Mouse (Mus musculus) heart, adult 11 months (tissue): Measurements from ENCODE around the gene Iqsec1.

ENCODE experiments used
- DNase-seq: peaks from one replicate; pipeline ENCODE4 v3.0.0; 2022

Gene Iqsec1

GRCm38 (mm10) chr6:90988648-90989317, at the start of gene Iqsec1:
TSS of gene Iqsec1 (minus strand) at chr6:90988685.
- peak; percentile 98 for DNase-seq

- no peak for DNase-seq
These were observed 39.8 kb upstream of the Iqsec1 start for GRCm38 (mm10) chr6:91028256-91028655.

GRCm38 (mm10) chr6:91020810-91021209, 32.3 kb upstream of the Iqsec1 start:
- DNase-seq = no peak

- DNase-seq = no peak
These were observed 28.2 kb upstream of the Iqsec1 start for GRCm38 (mm10) chr6:91016600-91017230.

- DNase-seq = no peak
These were observed 25.9 kb upstream of the Iqsec1 start for GRCm38 (mm10) chr6:91014198-91014958.

GRCm38 (mm10) chr6:91012458-91012857, 24.0 kb upstream of the Iqsec1 start:
- no peak for DNase-seq

GRCm38 (mm10) chr6:91011568-91011967, 23.1 kb upstream of the Iqsec1 start:
- DNase-seq = no peak

- no peak for DNase-seq
These were observed 19.9 kb upstream of the Iqsec1 start for GRCm38 (mm10) chr6:91008284-91008830.

- no peak for DNase-seq
These were observed 18.7 kb upstream of the Iqsec1 start for GRCm38 (mm10) chr6:91007207-91007606.

GRCm38 (mm10) chr6:91004157-91004556, 15.7 kb upstream of the Iqsec1 start:
- DNase-seq = no peak

GRCm38 (mm10) chr6:91003310-91003995, 15.0 kb upstream of the Iqsec1 start:
- no peak for DNase-seq

- DNase-seq = no peak
These were observed 13.1 kb upstream of the Iqsec1 start for GRCm38 (mm10) chr6:91001566-91001965.

- peak; percentile 83 for DNase-seq
These were observed 12.5 kb upstream of the Iqsec1 start for GRCm38 (mm10) chr6:91000819-91001525.

GRCm38 (mm10) chr6:90999176-90999575, 10.7 kb upstream of the Iqsec1 start:
- no peak for DNase-seq

- no peak for DNase-seq
These were observed 8.5 kb upstream of the Iqsec1 start for GRCm38 (mm10) chr6:90997025-90997424.

GRCm38 (mm10) chr6:90996181-90996580, 7.7 kb upstream of the Iqsec1 start:
- DNase-seq = no peak

GRCm38 (mm10) chr6:90988299-90988625, 223 bp downstream of the Iqsec1 start:
- no peak for DNase-seq

GRCm38 (mm10) chr6:90987561-90988298, 755 bp downstream of the Iqsec1 start:
- no peak for DNase-seq

GRCm38 (mm10) chr6:90984101-90984500, 4.4 kb downstream of the Iqsec1 start:
- no peak for DNase-seq

- DNase-seq = no peak
These were observed 14.2 kb downstream of the Iqsec1 start for GRCm38 (mm10) chr6:90974279-90974678.

GRCm38 (mm10) chr6:90969341-90969871, 19.1 kb downstream of the Iqsec1 start:
- no peak for DNase-seq
